Mouse (Mus musculus) hindlimb bud, embryonic 11.5 days (tissue): ENCODE results near the gene Gm21425.
"Not testable (repeated sequence)": the region's sequence is repeated elsewhere in the genome, so short reads cannot be mapped to it uniquely, and the experiment has no call there.

Source experiments
- DNase-seq: peaks from one replicate; pipeline ENCODE4 v3.0.0-alpha.2; 2012; ENCODE audit warnings: low read depth, low spot score; ENCODE audit errors: extremely low spot score

Gene Gm21425

GRCm38 (mm10) chrY:13161668-13162067 is at the start of gene Gm21425:
Gene Gm21425 (plus strand): TSS chrY:13161968.
- DNase-seq, result not testable (repeated sequence)

DNA sequence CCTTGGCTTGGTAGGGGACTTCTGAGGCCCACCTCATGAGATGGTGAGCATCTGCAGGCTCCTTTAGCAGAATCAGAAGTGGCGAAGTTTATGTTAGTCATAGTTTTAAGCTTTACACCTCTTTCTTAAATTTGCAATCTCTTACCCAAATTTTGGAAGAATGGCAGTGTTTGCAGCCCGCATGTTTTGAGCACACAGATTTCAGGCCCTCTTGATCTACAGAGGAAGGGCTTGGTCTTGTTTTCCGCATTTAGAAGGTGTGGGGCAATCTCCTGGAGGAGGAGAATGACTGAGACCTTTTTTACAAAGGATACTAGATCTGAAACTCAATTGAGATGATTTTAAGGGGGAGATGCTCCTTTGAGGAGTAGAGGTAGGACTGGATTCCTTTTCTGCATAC is 28.4 kb upstream of the Gm21425 start, which contains the start of gene Gm21891:
Gm21891 (minus strand) TSS at position 101 of the 400 bp plus-strand sequence.
- DNase-seq, result not testable (repeated sequence)
